Mouse (Mus musculus) MEL (cell line): Measurements from ENCODE around the gene Nol12. TPM values are rescaled to one million over a fixed set of nuclear protein-coding genes. Genes with fewer than 3 reads are reported as not detected.

ENCODE experiments used
- DNase-seq: peaks from one replicate; pipeline ENCODE4 v3.0.0; 2011; ENCODE audit warnings: low read depth, low spot score
- H3K27ac ChIP-seq: 2 replicates; pipeline ENCODE4 v1.5.1; 2012; ENCODE audit warnings: low read depth, mild to moderate bottlenecking, control low read depth, low read length, moderate library complexity; ENCODE audit not compliant: control insufficient read depth
- H3K27me3 ChIP-seq, 2 experiments: fragments of 150-350 bp in 1 of 2; sonication (generic) in 1 of 2; 2 replicates each; pipeline ENCODE4 v1.6.1; 2012; ENCODE audit warnings: low read length in 2 of 2, mild to moderate bottlenecking in 2 of 2, improper control_type of control experiment in 1 of 2, moderate library complexity in 1 of 2; ENCODE audit not compliant: insufficient read depth in 2 of 2, control insufficient read depth in 1 of 2
- H3K36me3 ChIP-seq, 2 experiments: 2 replicates each; pipeline ENCODE4 v1.6.1; 2012 to 2014; ENCODE audit warnings: low read length in 2 of 2, improper control_type of control experiment in 1 of 2, inconsistent platforms in 1 of 2, mild to moderate bottlenecking in 1 of 2; ENCODE audit not compliant: insufficient read depth in 2 of 2, control insufficient read depth in 1 of 2
- H3K4me1 ChIP-seq, 2 experiments: fragments of 150-350 bp in 1 of 2; sonication (generic) in 1 of 2; 2 replicates each; pipeline ENCODE4 v1.6.1; 2012; ENCODE audit warnings: low read length in 2 of 2, improper control_type of control experiment in 1 of 2, mild to moderate bottlenecking in 1 of 2; ENCODE audit not compliant: insufficient read depth in 2 of 2, control insufficient read depth in 1 of 2
- H3K4me3 ChIP-seq, 2 experiments: fragments of 150-350 bp in 1 of 2; sonication (generic) in 1 of 2; 2 replicates each; pipeline ENCODE4 v1.5.1; 2012; ENCODE audit warnings: low read depth in 2 of 2, low read length in 2 of 2, mild to moderate bottlenecking in 2 of 2, moderate library complexity in 2 of 2, control low read depth in 1 of 2, improper control_type of control experiment in 1 of 2; ENCODE audit not compliant: control insufficient read depth in 1 of 2, insufficient read depth in 1 of 2
- H3K79me2 ChIP-seq: 2 replicates; pipeline ENCODE4 v1.6.1; 2012; ENCODE audit warnings: mild to moderate bottlenecking, low read length, moderate library complexity; ENCODE audit not compliant: control insufficient read depth, poor library complexity, insufficient read depth
- H3K9ac ChIP-seq: 2 replicates; pipeline ENCODE4 v1.6.1; 2012; ENCODE audit warnings: low read depth, mild to moderate bottlenecking, control low read depth, low read length, moderate library complexity; ENCODE audit not compliant: control insufficient read depth, poor library complexity, severe bottlenecking
- H3K9me3 ChIP-seq: fragments of 150-350 bp; sonication (generic); replicated peaks from 2 replicates; pipeline ENCODE4 v1.6.1; 2012; ENCODE audit warnings: mild to moderate bottlenecking, low read length, improper control_type of control experiment, moderate library complexity; ENCODE audit not compliant: insufficient read depth
- BHLHE40 ChIP-seq: IDR thresholded peaks from 2 replicates; pipeline ENCODE4 v1.6.1; 2012; ENCODE audit warnings: low read depth, mild to moderate bottlenecking, inconsistent platforms, low read length, improper control_type of control experiment, borderline replicate concordance
- CHD2 ChIP-seq: IDR thresholded peaks from 2 replicates; pipeline ENCODE4 v1.6.1; 2011; ENCODE audit warnings: low read length, improper control_type of control experiment
- CTCF ChIP-seq, 3 experiments: IDR thresholded peaks in 2 of 3; conservative IDR thresholded peaks in 1 of 3; 2 replicates each; pipeline ENCODE4 v1.5.1; 2011 to 2012; ENCODE audit warnings: low read length in 3 of 3, low read depth in 2 of 3, mild to moderate bottlenecking in 2 of 3, improper control_type of control experiment in 1 of 3, inconsistent platforms in 1 of 3, mixed read lengths in 1 of 3, moderate library complexity in 1 of 3; ENCODE audit not compliant: control insufficient read depth in 1 of 3, insufficient read depth in 1 of 3, poor library complexity in 1 of 3, severe bottlenecking in 1 of 3
- E2F4 ChIP-seq: IDR thresholded peaks from 2 replicates; pipeline ENCODE4 v1.6.1; 2011; ENCODE audit warnings: low read depth, low read length, improper control_type of control experiment, borderline replicate concordance
- EP300 ChIP-seq, 2 experiments: IDR thresholded peaks; 2 replicates each; pipeline ENCODE4 v1.6.1; 2011; ENCODE audit warnings: improper control_type of control experiment in 2 of 2, low read length in 2 of 2, low read depth in 1 of 2, mild to moderate bottlenecking in 1 of 2
- ETS1 ChIP-seq: IDR thresholded peaks from 2 replicates; pipeline ENCODE4 v1.6.1; 2012; ENCODE audit warnings: low read depth, mild to moderate bottlenecking, inconsistent platforms, low read length, improper control_type of control experiment, moderate library complexity
- GATA1 ChIP-seq: IDR thresholded peaks from 2 replicates; pipeline ENCODE4 v1.6.1; 2011; ENCODE audit warnings: low read depth, low read length, improper control_type of control experiment
- HCFC1 ChIP-seq: IDR thresholded peaks from 2 replicates; pipeline ENCODE4 v1.6.1; 2012; ENCODE audit warnings: low read depth, mild to moderate bottlenecking, inconsistent platforms, low read length, improper control_type of control experiment, moderate library complexity
- JUND ChIP-seq: IDR thresholded peaks from 2 replicates; pipeline ENCODE4 v1.6.1; 2011; ENCODE audit warnings: low read depth, mild to moderate bottlenecking, improper control_type of control experiment, low read length
- KAT2A ChIP-seq: conservative IDR thresholded peaks from 2 replicates; pipeline ENCODE4 v1.6.1; 2012; ENCODE audit warnings: low read depth, low read length, improper control_type of control experiment, inconsistent platforms
- MAFK ChIP-seq: IDR thresholded peaks from 2 replicates; pipeline ENCODE4 v1.6.1; 2011; ENCODE audit warnings: low read depth, mild to moderate bottlenecking, low read length, improper control_type of control experiment, borderline replicate concordance
- MAX ChIP-seq: IDR thresholded peaks from 2 replicates; pipeline ENCODE4 v1.6.1; 2011; ENCODE audit warnings: low read length, improper control_type of control experiment
- MAZ ChIP-seq: IDR thresholded peaks from 2 replicates; pipeline ENCODE4 v1.6.1; 2012; ENCODE audit warnings: low read depth, mild to moderate bottlenecking, inconsistent platforms, low read length, improper control_type of control experiment
- MEF2A ChIP-seq: IDR thresholded peaks from 2 replicates; pipeline ENCODE4 v1.6.1; 2014; ENCODE audit warnings: low read depth, mild to moderate bottlenecking, inconsistent platforms, low read length, improper control_type of control experiment; ENCODE audit not compliant: poor library complexity, insufficient replicate concordance, severe bottlenecking; ENCODE audit errors: extremely low read depth
- MYB ChIP-seq: IDR thresholded peaks from 2 replicates; pipeline ENCODE4 v1.6.1; 2011; ENCODE audit warnings: mild to moderate bottlenecking, low read depth, low read length, improper control_type of control experiment
- NELFE ChIP-seq: IDR thresholded peaks from 2 replicates; pipeline ENCODE4 v1.6.1; 2011; ENCODE audit warnings: low read depth, low read length, improper control_type of control experiment
- NRF1 ChIP-seq: IDR thresholded peaks from 2 replicates; pipeline ENCODE4 v1.6.1; 2014; ENCODE audit warnings: low read depth, mild to moderate bottlenecking, inconsistent platforms, low read length, improper control_type of control experiment, moderate library complexity; ENCODE audit not compliant: poor library complexity, insufficient read depth, severe bottlenecking
- POLR2A ChIP-seq, 2 experiments: IDR thresholded peaks; 2 replicates each; pipeline ENCODE4 v1.6.1; 2011 to 2012; ENCODE audit warnings: low read length in 2 of 2, mild to moderate bottlenecking in 2 of 2, control low read depth in 1 of 2, improper control_type of control experiment in 1 of 2, low read depth in 1 of 2, moderate library complexity in 1 of 2; ENCODE audit not compliant: control insufficient read depth in 1 of 2, insufficient read depth in 1 of 2, poor library complexity in 1 of 2
- POLR2AphosphoS2 ChIP-seq: IDR thresholded peaks from 2 replicates; pipeline ENCODE4 v1.6.1; 2011; ENCODE audit warnings: low read length, improper control_type of control experiment
- POLR2AphosphoS5 ChIP-seq: IDR thresholded peaks from 2 replicates; pipeline ENCODE4 v1.6.1; 2012; ENCODE audit warnings: low read depth, borderline replicate concordance, mild to moderate bottlenecking, inconsistent platforms, low read length, moderate library complexity, mixed read lengths
- RCOR1 ChIP-seq: IDR thresholded peaks from 2 replicates; pipeline ENCODE4 v1.6.1; 2012; ENCODE audit warnings: low read depth, mild to moderate bottlenecking, inconsistent platforms, low read length, improper control_type of control experiment
- SIN3A ChIP-seq: IDR thresholded peaks from 2 replicates; pipeline ENCODE4 v1.6.1; 2012; ENCODE audit warnings: low read length, improper control_type of control experiment, inconsistent platforms
- SMC3 ChIP-seq: IDR thresholded peaks from 2 replicates; pipeline ENCODE4 v1.6.1; 2011; ENCODE audit warnings: low read depth, low read length, improper control_type of control experiment
- TAL1 ChIP-seq: IDR thresholded peaks from 2 replicates; pipeline ENCODE4 v1.6.1; 2012; ENCODE audit warnings: mild to moderate bottlenecking, inconsistent platforms, low read length, moderate library complexity, mixed read lengths
- TBP ChIP-seq: IDR thresholded peaks from 2 replicates; pipeline ENCODE4 v1.8.0; 2011; ENCODE audit warnings: low read depth, low read length, improper control_type of control experiment
- TCF12 ChIP-seq: IDR thresholded peaks from 2 replicates; pipeline ENCODE4 v1.6.1; 2014; ENCODE audit warnings: low read depth, mild to moderate bottlenecking, inconsistent platforms, low read length, improper control_type of control experiment, moderate library complexity
- UBTF ChIP-seq: IDR thresholded peaks from 2 replicates; pipeline ENCODE4 v1.6.1; 2012; ENCODE audit warnings: low read depth, mild to moderate bottlenecking, inconsistent platforms, low read length, improper control_type of control experiment, moderate library complexity, borderline replicate concordance; ENCODE audit not compliant: insufficient read depth
- ZC3H11A ChIP-seq: IDR thresholded peaks from 2 replicates; pipeline ENCODE4 v1.6.1; 2012; ENCODE audit warnings: low read depth, mild to moderate bottlenecking, inconsistent platforms, low read length, improper control_type of control experiment
- ZKSCAN1 ChIP-seq: IDR thresholded peaks from 2 replicates; pipeline ENCODE4 v1.6.1; 2012; ENCODE audit warnings: low read depth, mild to moderate bottlenecking, inconsistent platforms, low read length, improper control_type of control experiment, moderate library complexity
- polyA plus RNA-seq, 2 experiments: library from polyadenylated mRNA; stranded (reverse) in 1 of 2; unstranded in 1 of 2; fragments of >175 nt in 1 of 2; fragments of >200 nt in 1 of 2; gene quantifications; 2 replicates each; pipeline versions ENCODE4 v1.2.1 to v1.2.4; 2012; ENCODE audit warnings: low replicate concordance in 2 of 2, low read depth in 1 of 2; ENCODE audit not compliant: insufficient read length in 2 of 2, insufficient read depth in 1 of 2, missing spikeins in 1 of 2
- total RNA-seq: library from RNA; depleted of rRNA; stranded (reverse); fragments of 300-350 nt; gene quantifications from 2 replicates; pipeline ENCODE4 v1.2.3, GENCODE M21; 2012

The Nol12 gene
- total and polyA plus RNA-seq, 3 experiments: 40.8 to 127 TPM; not detected in 1

- TF ChIP-seq BHLHE40 (peak; percentile 62; the same call in 1 of the 2 replicates), TCF12 (peak; percentile 98), SMC3 (peak; percentile 32), SIN3A (peak; percentile 71), MAZ (peak; percentile 73; the same call in 1 of the 2 replicates), TAL1 (peak; percentile 98), MAX (peak; percentile 19; the same call in 1 of the 2 replicates), ETS1 (peak; percentile 87), NRF1 (no peak), GATA1 (peak; percentile 91), POLR2AphosphoS5 (no peak), CTCF (IDR thresholded peaks at IDR 0.05 in 2 of 3, conservative IDR thresholded peaks at IDR 0.05 in 1 of 3; ENCODE audit: control insufficient read depth in 1 of 3, insufficient read depth in 1 of 3, low read depth in 2 of 3, low read length in 3 of 3, poor library complexity in 1 of 3, severe bottlenecking in 1 of 3) (peak in 1 of 3 experiments; percentile 12; a peak in 2 of 6 replicates), EP300 (IDR thresholded peaks at IDR 0.05; ENCODE audit: low read depth in 1 of 2, low read length in 2 of 2) (peak; percentile 87 to 97), E2F4 (no peak), MYB (peak; percentile 73), KAT2A (no peak), ZKSCAN1 (no peak), POLR2AphosphoS2 (no peak), CHD2 (peak; percentile 67), RCOR1 (peak; percentile 97)
- Histone ChIP-seq H3K9ac (peak overlapping the region; percentile 61), H3K27me3 (no peaks in the 10 kb centered on the region), H3K27ac (peak overlapping the region; percentile 93), H3K36me3 (peaks cover 0 to 39% of the 10 kb centered on the region in 2 experiments; a peak in 2 of 4 replicates), H3K4me3 (peak overlapping the region; percentile 33 to 36), H3K4me1 (peaks cover 4 to 62% of the 10 kb centered on the region in 2 experiments), H3K9me3 (no peaks in the 10 kb centered on the region), H3K79me2 (peaks cover 9% of the 10 kb centered on the region)
- peak; percentile 84 for DNase-seq
These were observed 12.0 kb upstream of the Nol12 start for GRCm38 (mm10) chr15:78922700-78923099.

DNA sequence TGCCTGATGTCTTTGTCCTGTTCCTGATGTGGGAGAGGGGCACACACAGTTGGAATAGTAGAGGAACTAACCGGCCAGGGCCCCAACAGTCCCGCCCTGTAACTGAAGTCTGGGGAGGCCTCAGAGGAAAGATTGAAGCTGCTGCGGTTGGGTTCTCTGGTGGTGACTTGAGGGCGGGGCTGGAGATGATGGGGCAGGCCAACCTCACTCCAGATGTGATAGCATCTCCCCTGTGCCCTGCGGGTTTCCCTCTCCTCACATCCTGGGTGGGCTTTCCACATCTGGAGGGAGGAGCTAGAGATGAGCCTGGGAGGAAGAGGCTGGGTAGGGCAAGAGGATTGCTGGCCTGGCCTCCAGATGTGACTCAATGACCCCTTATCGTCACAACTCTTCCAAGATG lies 11.1 kb upstream of the Nol12 start:
- Histone ChIP-seq H3K9me3 (no peaks in the 10 kb centered on the region), H3K4me3 (peak overlapping the region; percentile 33 to 36), H3K36me3 (peaks cover 0 to 41% of the 10 kb centered on the region in 2 experiments; a peak in 2 of 4 replicates), H3K27me3 (no peaks in the 10 kb centered on the region), H3K4me1 (peaks cover 6 to 65% of the 10 kb centered on the region in 2 experiments), H3K9ac (peak overlapping the region; percentile 61), H3K27ac (peak overlapping the region; percentile 93), H3K79me2 (peaks cover 10% of the 10 kb centered on the region)
- peak; percentile 96 for DNase-seq
- TF ChIP-seq NELFE: peak; percentile 78
- no peak for TF ChIP-seq ZKSCAN1
- TF ChIP-seq MAZ: peak; percentile 88
- TF ChIP-seq EP300 (IDR thresholded peaks at IDR 0.05; ENCODE audit: low read depth in 1 of 2, low read length in 2 of 2): peak; percentile 77 to 95
- peak; percentile 42; the same call in 1 of the 2 replicates for TF ChIP-seq TAL1
- peak; percentile 57; the same call in 1 of the 2 replicates for TF ChIP-seq BHLHE40
- no peak for TF ChIP-seq UBTF
- no peak for TF ChIP-seq JUND
- no peak for TF ChIP-seq MAFK
- TF ChIP-seq POLR2AphosphoS2: peak; percentile 44; the same call in 1 of the 2 replicates
- TF ChIP-seq KAT2A: no peak
- TF ChIP-seq RCOR1: peak; percentile 85
- TF ChIP-seq MEF2A: no peak
- peak; percentile 65 for TF ChIP-seq HCFC1
- peak; percentile 71 for TF ChIP-seq SIN3A
- peak; percentile 79 for TF ChIP-seq TBP
- peak; percentile 65 for TF ChIP-seq GATA1
- peak; percentile 88 for TF ChIP-seq MYB
- peak; percentile 53 to 80; a peak in 3 of 4 replicates for TF ChIP-seq POLR2A (IDR thresholded peaks at IDR 0.05; ENCODE audit: control insufficient read depth in 1 of 2, insufficient read depth in 1 of 2, low read depth in 1 of 2, low read length in 2 of 2, poor library complexity in 1 of 2)
- no peak for TF ChIP-seq ZC3H11A
- peak; percentile 87 for TF ChIP-seq TCF12
